Mouse (Mus musculus): ENCODE measurements around the gene Dmbt1. TPM values are rescaled to one million over a fixed set of nuclear protein-coding genes. Genes with fewer than 3 reads are reported as not detected.
"Not testable (repeated sequence)": the region's sequence is repeated elsewhere in the genome, so short reads cannot be mapped to it uniquely, and the experiment has no call there.

Gene Dmbt1
- polyA plus RNA-seq, 1 experiment: 0.94 TPM

GRCm38 (mm10) chr7:131042657-131043056 lies 10.8 kb downstream of the Dmbt1 start:
- WGBS: 70% methylated on average over 1 of the region's 1 CpGs
- Histone ChIP-seq H3K4me1 (replicated peaks; ENCODE audit: control insufficient read depth, insufficient read depth, low read length) (no peaks in the 10 kb centered on the region), H3K27me3 (ENCODE audit: control insufficient read depth, insufficient read depth, low read length) (no peaks in the 10 kb centered on the region), H3K27ac (ENCODE audit: control insufficient read depth, insufficient read depth, low read length) (no peak overlapping the region), H3K36me3 (ENCODE audit: control insufficient read depth, insufficient read depth, low read length) (no peaks in the 10 kb centered on the region), H3K4me3 (ENCODE audit: control insufficient read depth, insufficient read depth, low read length) (no peak overlapping the region)
- TF ChIP-seq CTCF (IDR thresholded peaks at IDR 0.05; ENCODE audit: borderline replicate concordance, control insufficient read depth, extremely low read depth, insufficient read depth, low read length, poor library complexity): no peak
- no peak for TF ChIP-seq POLR2A (IDR thresholded peaks at IDR 0.05; ENCODE audit: control insufficient read depth, extremely low read depth, insufficient read depth, low read length, poor library complexity)
- DNase-seq: no peak

DNA sequence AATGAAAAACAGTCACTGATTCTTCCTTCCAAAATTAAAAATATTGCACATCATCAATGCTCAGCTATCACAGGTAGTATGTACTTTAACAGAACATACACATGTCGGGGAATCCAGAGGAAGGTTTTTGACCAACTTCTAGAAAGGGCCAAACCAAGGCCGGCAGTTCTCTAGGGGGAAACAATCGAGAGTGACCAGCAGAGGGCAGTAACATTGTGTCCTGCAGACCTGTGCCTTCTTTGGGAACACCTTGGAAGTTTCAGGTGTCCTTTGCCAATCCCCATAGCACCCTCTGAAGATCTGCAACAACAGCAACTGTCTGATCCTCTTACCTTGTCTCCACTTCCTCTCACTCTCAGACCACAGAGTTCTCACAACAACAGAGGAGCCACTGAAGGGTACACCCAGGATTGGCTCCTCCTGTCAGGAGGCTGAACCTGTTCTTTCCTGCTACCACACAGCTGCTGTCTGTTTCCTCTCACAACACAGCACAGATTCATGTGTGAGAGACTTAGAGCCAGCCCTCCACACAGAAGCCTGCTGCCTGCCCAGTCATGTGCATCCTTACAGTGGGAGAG lies 13.5 kb downstream of the Dmbt1 start:
- not testable (repeated sequence) for H3K4me1 ChIP-seq (replicated peaks; ENCODE audit: control insufficient read depth, insufficient read depth, low read length); H3K4me3 ChIP-seq (ENCODE audit: control insufficient read depth, insufficient read depth, low read length); H3K36me3 ChIP-seq (ENCODE audit: control insufficient read depth, insufficient read depth, low read length); H3K27me3 ChIP-seq (ENCODE audit: control insufficient read depth, insufficient read depth, low read length)
- WGBS: 32% methylated on average over 3 of the region's 3 CpGs
- peak overlapping the region; percentile 25; the same call in 1 of the 2 replicates for H3K27ac ChIP-seq (ENCODE audit: control insufficient read depth, insufficient read depth, low read length)
- DNase-seq: peak; percentile 44

- H3K27me3 ChIP-seq (ENCODE audit: control insufficient read depth, insufficient read depth, low read length); DNase-seq; H3K27ac ChIP-seq (ENCODE audit: control insufficient read depth, insufficient read depth, low read length); H3K36me3 ChIP-seq (ENCODE audit: control insufficient read depth, insufficient read depth, low read length); H3K4me1 ChIP-seq (replicated peaks; ENCODE audit: control insufficient read depth, insufficient read depth, low read length); H3K4me3 ChIP-seq (ENCODE audit: control insufficient read depth, insufficient read depth, low read length): not testable (repeated sequence)
- WGBS: 79% methylated on average over 8 of the region's 8 CpGs
Observed at GRCm38 (mm10) chr7:131049829-131050228, 18.0 kb downstream of the Dmbt1 start.

DNA sequence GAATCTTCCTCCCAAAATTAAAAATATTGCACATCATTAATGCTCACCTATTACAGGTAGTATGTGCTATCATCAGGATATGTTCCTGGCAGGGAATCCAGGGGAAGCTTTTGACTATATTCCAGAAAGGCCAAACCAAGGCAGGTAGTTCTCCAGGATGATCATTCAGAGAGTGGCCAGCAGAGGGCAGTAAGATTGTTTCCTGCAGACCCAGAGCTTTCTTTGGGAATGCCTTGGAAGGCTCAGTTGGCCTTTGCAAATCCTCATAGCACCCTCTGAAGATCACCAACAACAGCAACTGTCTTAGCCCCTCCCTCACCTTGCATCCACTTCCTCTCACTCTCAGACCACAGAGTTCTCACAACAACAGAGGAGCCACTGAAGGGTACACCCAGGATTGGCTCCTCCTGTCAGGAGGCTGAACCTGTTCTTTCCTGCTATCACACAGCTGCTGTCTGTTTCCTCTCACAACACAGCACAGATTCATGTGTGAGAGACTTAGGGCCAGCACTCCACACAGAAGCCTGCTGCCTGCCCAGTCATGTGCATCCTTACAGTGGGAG lies 23.0 kb downstream of the Dmbt1 start:
- H3K27me3 ChIP-seq (ENCODE audit: control insufficient read depth, insufficient read depth, low read length): no peaks in the 10 kb centered on the region
- 0 out of 2 replicates have a peak, but pooled peaks cover 2% of the 10 kb centered on the region for H3K4me1 ChIP-seq (replicated peaks; ENCODE audit: control insufficient read depth, insufficient read depth, low read length)
- no peak overlapping the region for H3K4me3 ChIP-seq (ENCODE audit: control insufficient read depth, insufficient read depth, low read length)
- DNase-seq: no peak
- no peak overlapping the region for H3K27ac ChIP-seq (ENCODE audit: control insufficient read depth, insufficient read depth, low read length)
- no peaks in the 10 kb centered on the region for H3K36me3 ChIP-seq (ENCODE audit: control insufficient read depth, insufficient read depth, low read length)
- TF ChIP-seq CTCF (IDR thresholded peaks at IDR 0.05; ENCODE audit: borderline replicate concordance, control insufficient read depth, extremely low read depth, insufficient read depth, low read length, poor library complexity): no peak
- no peak for TF ChIP-seq POLR2A (IDR thresholded peaks at IDR 0.05; ENCODE audit: control insufficient read depth, extremely low read depth, insufficient read depth, low read length, poor library complexity)

DNA sequence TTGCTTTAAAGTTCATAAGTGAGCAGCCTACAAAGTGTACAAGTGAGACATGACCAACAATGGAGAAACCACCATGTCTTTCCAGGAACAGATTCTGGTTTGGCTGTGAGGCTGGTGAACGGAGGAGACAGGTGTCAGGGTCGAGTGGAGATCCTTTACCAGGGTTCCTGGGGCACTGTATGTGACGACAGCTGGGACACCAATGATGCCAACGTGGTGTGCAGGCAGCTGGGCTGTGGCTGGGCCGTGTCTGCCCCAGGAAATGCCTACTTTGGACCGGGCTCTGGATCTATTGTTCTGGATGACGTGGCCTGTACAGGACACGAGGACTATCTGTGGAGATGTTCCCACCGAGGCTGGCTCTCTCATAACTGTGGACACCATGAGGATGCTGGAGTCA lies 26.1 kb downstream of the Dmbt1 start:
- not testable (repeated sequence) for H3K36me3 ChIP-seq (ENCODE audit: control insufficient read depth, insufficient read depth, low read length); H3K27me3 ChIP-seq (ENCODE audit: control insufficient read depth, insufficient read depth, low read length); H3K4me3 ChIP-seq (ENCODE audit: control insufficient read depth, insufficient read depth, low read length); H3K4me1 ChIP-seq (replicated peaks; ENCODE audit: control insufficient read depth, insufficient read depth, low read length); H3K27ac ChIP-seq (ENCODE audit: control insufficient read depth, insufficient read depth, low read length); DNase-seq
- WGBS: 62% methylated on average over 9 of the region's 9 CpGs

GRCm38 (mm10) chr7:131059808-131060207 lies 28.0 kb downstream of the Dmbt1 start:
- not testable (repeated sequence) for H3K4me1 ChIP-seq (replicated peaks; ENCODE audit: control insufficient read depth, insufficient read depth, low read length); H3K27ac ChIP-seq (ENCODE audit: control insufficient read depth, insufficient read depth, low read length); H3K4me3 ChIP-seq (ENCODE audit: control insufficient read depth, insufficient read depth, low read length); H3K36me3 ChIP-seq (ENCODE audit: control insufficient read depth, insufficient read depth, low read length); H3K27me3 ChIP-seq (ENCODE audit: control insufficient read depth, insufficient read depth, low read length)
- peak; percentile 43 for DNase-seq
- 74% methylated on average over 2 of the region's 2 CpGs for WGBS

GRCm38 (mm10) chr7:131062541-131062940 lies 30.7 kb downstream of the Dmbt1 start:
- no peaks in the 10 kb centered on the region for H3K27me3 ChIP-seq (ENCODE audit: control insufficient read depth, insufficient read depth, low read length)
- no peak overlapping the region for H3K27ac ChIP-seq (ENCODE audit: control insufficient read depth, insufficient read depth, low read length)
- 84% methylated on average over 2 of the region's 2 CpGs for WGBS
- TF ChIP-seq POLR2A (IDR thresholded peaks at IDR 0.05; ENCODE audit: control insufficient read depth, extremely low read depth, insufficient read depth, low read length, poor library complexity) (no peak), CTCF (IDR thresholded peaks at IDR 0.05; ENCODE audit: borderline replicate concordance, control insufficient read depth, extremely low read depth, insufficient read depth, low read length, poor library complexity) (no peak)
- H3K36me3 ChIP-seq (ENCODE audit: control insufficient read depth, insufficient read depth, low read length): no peaks in the 10 kb centered on the region
- H3K4me3 ChIP-seq (ENCODE audit: control insufficient read depth, insufficient read depth, low read length): no peak overlapping the region
- H3K4me1 ChIP-seq (replicated peaks; ENCODE audit: control insufficient read depth, insufficient read depth, low read length): no peaks in the 10 kb centered on the region
- no peak for DNase-seq

DNA sequence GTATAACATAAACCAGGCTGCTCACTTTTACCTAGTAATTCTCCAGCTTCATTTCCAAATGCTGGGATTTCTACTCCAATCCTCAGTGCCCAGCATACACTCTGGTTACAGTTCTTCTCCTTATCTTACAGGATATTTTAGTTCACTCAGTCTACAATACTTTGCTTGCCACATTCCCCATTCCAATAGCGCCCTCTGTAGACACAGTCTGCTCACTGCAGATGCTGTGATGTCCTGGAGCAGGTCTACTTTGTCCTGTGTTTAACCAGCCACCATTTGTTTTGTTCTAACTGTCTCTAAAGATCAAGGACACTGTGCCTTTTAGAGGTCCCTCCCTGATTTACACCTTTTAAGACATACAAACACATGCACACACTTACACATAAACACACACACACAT lies 36.3 kb downstream of the Dmbt1 start:
- WGBS: 0% methylated on average over 1 of the region's 1 CpGs
- H3K27ac ChIP-seq (ENCODE audit: control insufficient read depth, insufficient read depth, low read length); H3K36me3 ChIP-seq (ENCODE audit: control insufficient read depth, insufficient read depth, low read length); H3K27me3 ChIP-seq (ENCODE audit: control insufficient read depth, insufficient read depth, low read length); H3K4me3 ChIP-seq (ENCODE audit: control insufficient read depth, insufficient read depth, low read length); H3K4me1 ChIP-seq (replicated peaks; ENCODE audit: control insufficient read depth, insufficient read depth, low read length): not testable (repeated sequence)
- peak; percentile 65 for DNase-seq

DNA sequence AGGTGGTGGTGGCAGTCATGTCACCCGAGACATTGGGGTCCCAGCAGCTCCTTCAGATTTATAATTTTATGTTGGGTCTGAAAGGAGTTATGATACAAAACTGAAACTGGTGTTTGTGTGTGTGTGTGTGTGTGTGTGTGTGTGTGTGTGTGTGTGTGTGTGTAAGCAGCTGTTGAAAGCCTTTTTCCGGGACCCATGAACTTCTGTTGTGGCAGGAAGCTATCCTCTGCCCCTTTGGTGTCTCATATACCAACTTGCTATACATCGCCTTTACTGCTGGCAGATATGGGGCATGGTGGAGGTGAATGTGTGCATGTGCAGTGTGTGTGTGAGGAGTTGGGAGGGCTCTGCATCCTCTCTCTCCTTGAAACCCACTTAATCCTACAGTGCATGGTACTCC lies 41.6 kb downstream of the Dmbt1 start:
- not testable (repeated sequence) for H3K27me3 ChIP-seq (ENCODE audit: control insufficient read depth, insufficient read depth, low read length); H3K4me3 ChIP-seq (ENCODE audit: control insufficient read depth, insufficient read depth, low read length); H3K4me1 ChIP-seq (replicated peaks; ENCODE audit: control insufficient read depth, insufficient read depth, low read length); H3K27ac ChIP-seq (ENCODE audit: control insufficient read depth, insufficient read depth, low read length); H3K36me3 ChIP-seq (ENCODE audit: control insufficient read depth, insufficient read depth, low read length)
- DNase-seq: peak; percentile 74
- 53% methylated on average over 3 of the region's 3 CpGs for WGBS

- 59% methylated on average over 6 of the region's 6 CpGs for WGBS
- not testable (repeated sequence) for H3K27ac ChIP-seq (ENCODE audit: control insufficient read depth, insufficient read depth, low read length); H3K4me1 ChIP-seq (replicated peaks; ENCODE audit: control insufficient read depth, insufficient read depth, low read length); H3K4me3 ChIP-seq (ENCODE audit: control insufficient read depth, insufficient read depth, low read length); H3K27me3 ChIP-seq (ENCODE audit: control insufficient read depth, insufficient read depth, low read length); H3K36me3 ChIP-seq (ENCODE audit: control insufficient read depth, insufficient read depth, low read length); DNase-seq
Observed at GRCm38 (mm10) chr7:131074098-131074497, 42.2 kb downstream of the Dmbt1 start.

Data from thymus, adult 2 months (tissue).